Mouse (Mus musculus) liver, embryonic 16.5 days (tissue): ENCODE data around the gene Syt3. TPM values are rescaled to one million over a fixed set of nuclear protein-coding genes. Genes with fewer than 3 reads are reported as not detected.

Source experiments
- ATAC-seq: fragments of 200-750 bp; cut with Nextera tagmentation; 2 replicates; pipeline ENCODE4 v1.8.0; 2017; ENCODE audit warnings: low read depth, mild to moderate bottlenecking, moderate number of reproducible peaks, moderate library complexity
- H3K27ac ChIP-seq: fragments of 300-500 bp; sonication (generic); 2 replicates; pipeline ENCODE4 v1.5.1; 2014; ENCODE audit warnings: mild to moderate bottlenecking, low read length
- H3K27me3 ChIP-seq: fragments of 300-500 bp; sonication (generic); 2 replicates; pipeline ENCODE4 v1.6.1; 2014; ENCODE audit warnings: low read depth, low read length, mixed read lengths; ENCODE audit not compliant: control insufficient read depth, insufficient read depth
- H3K36me3 ChIP-seq: fragments of 300-500 bp; sonication (generic); 2 replicates; pipeline ENCODE4 v1.6.1; 2014; ENCODE audit warnings: mild to moderate bottlenecking; ENCODE audit not compliant: control insufficient read depth, insufficient read depth
- H3K4me1 ChIP-seq: fragments of 300-500 bp; sonication (generic); 2 replicates; pipeline ENCODE4 v1.6.1; 2014; ENCODE audit warnings: low read depth, low read length, mixed read lengths; ENCODE audit not compliant: control insufficient read depth
- H3K4me2 ChIP-seq: fragments of 300-500 bp; sonication (generic); 2 replicates; pipeline ENCODE4 v1.6.1; 2014; ENCODE audit warnings: low read depth, low read length, mixed read lengths
- H3K4me3 ChIP-seq: fragments of 300-500 bp; sonication (generic); 2 replicates; pipeline ENCODE4 v1.5.1; 2014; ENCODE audit warnings: low read depth, mild to moderate bottlenecking, low read length
- H3K9ac ChIP-seq: fragments of 300-500 bp; sonication (generic); 2 replicates; pipeline ENCODE4 v1.6.1; 2014; ENCODE audit warnings: low read depth, low read length
- H3K9me3 ChIP-seq: fragments of 300-500 bp; sonication (generic); replicated peaks from 2 replicates; pipeline ENCODE4 v1.6.1; 2016; ENCODE audit warnings: low read length; ENCODE audit not compliant: control insufficient read depth
- WGBS: fragments of 180-500 bp; shearing (Covaris S2); extraction: QIAGEN DNeasy Blood & Tissue Kit; methylation state at CpG from one replicate; pipeline ENCODE4 v1.1.7; 2014; ENCODE audit not compliant: insufficient replicate concordance; 5-methylcytosine and 5-hydroxymethylcytosine counted together
- polyA plus RNA-seq: library from polyadenylated mRNA; unstranded; fragments of >200 nt; fragmentation: Nextera tagmentation; extraction: Ambion mirVana; gene quantifications from 2 replicates; pipeline ENCODE4 v1.2.1, GENCODE M21; 2015

Gene Syt3
- polyA plus RNA-seq, 1 experiment from 2014 or later = not detected

DNA sequence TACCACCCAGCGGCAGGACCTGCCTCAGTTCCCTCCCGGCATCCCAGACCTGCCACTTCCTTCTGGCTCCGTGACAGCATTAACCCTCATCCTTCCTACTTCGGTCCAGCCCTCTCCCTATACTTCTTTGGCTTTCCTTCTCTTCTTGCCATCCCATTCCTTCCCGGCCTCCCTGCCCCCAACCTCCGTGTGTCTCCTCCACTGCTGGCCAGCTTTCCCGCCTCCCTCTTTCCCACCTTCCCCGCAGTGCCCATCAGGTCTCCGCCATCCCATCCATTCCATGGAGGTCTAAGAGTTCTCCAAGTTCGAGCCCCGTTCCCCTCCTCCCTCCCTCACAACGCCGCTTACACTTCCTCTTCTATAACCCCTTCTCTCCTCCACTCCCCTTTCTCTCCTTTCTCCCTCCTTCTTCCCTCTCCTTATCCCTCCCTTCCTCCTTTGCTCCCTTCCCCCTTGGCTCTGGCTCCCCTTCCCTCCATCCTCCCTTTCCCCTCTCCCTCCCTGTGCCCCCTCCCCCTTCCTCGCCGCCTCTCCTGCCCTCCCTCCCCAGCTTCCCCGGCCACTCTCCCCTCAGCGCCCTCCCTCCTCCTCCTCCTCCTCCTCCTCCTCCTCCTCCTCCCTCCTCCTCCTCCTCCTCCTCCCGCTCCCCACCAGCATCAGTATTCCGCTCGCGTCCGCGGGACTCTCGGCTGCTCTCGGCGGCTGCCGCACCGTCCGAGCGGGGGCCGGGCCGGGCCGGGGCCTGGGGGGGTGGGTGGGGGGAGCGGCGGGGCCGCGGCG is 44.5 kb downstream of the Syt3 start:
- Histone ChIP-seq H3K9ac (no peak overlapping the region), H3K27me3 (peaks cover 60% of the 10 kb centered on the region), H3K36me3 (no peaks in the 10 kb centered on the region), H3K9me3 (no peaks in the 10 kb centered on the region), H3K4me1 (peaks cover 2% of the 10 kb centered on the region), H3K27ac (no peak overlapping the region), H3K4me3 (no peak overlapping the region), H3K4me2 (no peak overlapping the region)
- WGBS = 4% methylated on average over 16 of the region's 38 CpGs
- no peak for ATAC-seq

GRCm38 (mm10) chr7:44428968-44429521 is 45.1 kb downstream of the Syt3 start, which contains the start of gene Lrrc4b:
Gene Lrrc4b, plus strand, starts transcription at chr7:44429018.
- H3K4me2 ChIP-seq = no peak within 1 kb of the TSS
- H3K9ac ChIP-seq = no peak within 1 kb of the TSS
- peaks cover 60% of the 10 kb centered on the region for H3K27me3 ChIP-seq
- H3K4me3 ChIP-seq = no peak within 1 kb of the TSS
- WGBS = under 1% methylated on average over 39 of the region's 69 CpGs
- H3K4me1 ChIP-seq = peaks cover 8% of the 10 kb centered on the region
- no peaks in the 10 kb centered on the region for H3K36me3 ChIP-seq
- no peaks in the 10 kb centered on the region for H3K9me3 ChIP-seq
- ATAC-seq = no peak
- H3K27ac ChIP-seq = no peak within 1 kb of the TSS

- Histone ChIP-seq H3K9me3 (no peaks in the 10 kb centered on the region), H3K27me3 (peaks cover 61% of the 10 kb centered on the region), H3K27ac (no peak overlapping the region), H3K4me1 (peaks cover 8% of the 10 kb centered on the region), H3K4me2 (no peak overlapping the region), H3K4me3 (no peak overlapping the region), H3K9ac (no peak overlapping the region), H3K36me3 (no peaks in the 10 kb centered on the region)
- no peak for ATAC-seq
- WGBS = 6% methylated on average over 31 of the region's 32 CpGs
These were observed 45.9 kb downstream of the Syt3 start for GRCm38 (mm10) chr7:44429534-44430488.

DNA sequence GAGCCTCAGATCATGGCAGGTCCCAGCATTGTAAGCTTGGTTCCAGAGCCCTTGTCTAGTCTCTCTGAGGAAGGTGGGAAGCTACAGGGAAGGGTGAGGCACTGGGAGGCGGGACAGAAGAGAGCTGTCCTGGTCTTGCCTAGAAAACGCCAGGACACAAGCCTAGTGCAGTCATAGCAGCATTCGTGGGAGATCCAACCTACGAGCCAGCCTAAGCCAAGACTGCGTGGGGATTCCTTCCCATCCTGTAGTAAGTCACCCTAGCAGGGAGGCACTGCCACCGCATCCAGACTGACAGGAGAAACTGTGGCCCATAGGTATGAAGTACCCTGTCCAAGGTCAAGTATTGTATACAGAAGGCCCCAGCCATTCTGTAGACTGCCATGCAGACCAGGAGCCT is 48.6 kb downstream of the Syt3 start:
- H3K4me1 ChIP-seq = peaks cover 13% of the 10 kb centered on the region
- no peaks in the 10 kb centered on the region for H3K9me3 ChIP-seq
- ATAC-seq = no peak
- H3K36me3 ChIP-seq = no peaks in the 10 kb centered on the region
- H3K27me3 ChIP-seq = peaks cover 54% of the 10 kb centered on the region
- no peak overlapping the region for H3K27ac ChIP-seq
- no peak overlapping the region for H3K9ac ChIP-seq
- H3K4me2 ChIP-seq = no peak overlapping the region
- no peak overlapping the region for H3K4me3 ChIP-seq
- WGBS = 61% methylated on average over 6 of the region's 6 CpGs

- H3K9ac ChIP-seq = no peak overlapping the region
- H3K4me3 ChIP-seq = no peak overlapping the region
- 2% methylated on average over 7 of the region's 7 CpGs for WGBS
- peaks cover 13% of the 10 kb centered on the region for H3K4me1 ChIP-seq
- no peak overlapping the region for H3K4me2 ChIP-seq
- no peak overlapping the region for H3K27ac ChIP-seq
- ATAC-seq = peak; percentile 63
- H3K27me3 ChIP-seq = peaks cover 45% of the 10 kb centered on the region
- no peaks in the 10 kb centered on the region for H3K9me3 ChIP-seq
- no peaks in the 10 kb centered on the region for H3K36me3 ChIP-seq
These were observed 49.5 kb downstream of the Syt3 start for GRCm38 (mm10) chr7:44433371-44433770.

DNA sequence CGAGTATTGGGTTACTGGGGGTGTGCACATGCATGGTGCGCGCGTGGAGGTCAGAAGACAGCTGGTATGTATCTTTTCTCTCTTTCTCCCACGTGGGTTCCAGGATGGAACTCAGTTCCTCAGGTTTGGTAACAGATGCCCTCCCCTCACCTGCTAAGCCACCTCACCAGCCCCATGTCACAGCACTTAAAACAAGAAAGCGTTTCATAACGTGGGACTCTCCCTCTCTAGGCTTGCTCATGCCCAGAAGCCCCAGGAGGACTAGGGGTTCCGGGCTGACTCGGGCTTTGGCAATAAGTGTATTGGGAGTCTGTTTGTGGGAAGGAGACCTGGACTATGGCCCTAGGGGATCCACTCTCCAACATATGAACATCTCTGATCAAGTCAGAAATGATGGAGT is 50.2 kb downstream of the Syt3 start:
- no peak overlapping the region for H3K9ac ChIP-seq
- H3K4me2 ChIP-seq = no peak overlapping the region
- peaks cover 38% of the 10 kb centered on the region for H3K27me3 ChIP-seq
- H3K4me3 ChIP-seq = no peak overlapping the region
- WGBS = 63% methylated on average over 9 of the region's 9 CpGs
- H3K27ac ChIP-seq = no peak overlapping the region
- no peak for ATAC-seq
- H3K9me3 ChIP-seq = no peaks in the 10 kb centered on the region
- H3K4me1 ChIP-seq = peaks cover 13% of the 10 kb centered on the region
- no peaks in the 10 kb centered on the region for H3K36me3 ChIP-seq

- H3K4me2 ChIP-seq = no peak overlapping the region
- H3K27ac ChIP-seq = no peak overlapping the region
- no peak overlapping the region for H3K9ac ChIP-seq
- H3K9me3 ChIP-seq = no peaks in the 10 kb centered on the region
- H3K4me1 ChIP-seq = peaks cover 13% of the 10 kb centered on the region
- H3K27me3 ChIP-seq = peaks cover 38% of the 10 kb centered on the region
- no peak for ATAC-seq
- H3K4me3 ChIP-seq = no peak overlapping the region
- 51% methylated on average over 5 of the region's 5 CpGs for WGBS
- no peaks in the 10 kb centered on the region for H3K36me3 ChIP-seq
These were observed 51.9 kb downstream of the Syt3 start for GRCm38 (mm10) chr7:44435796-44436195.

- Histone ChIP-seq H3K27me3 (peaks cover 38% of the 10 kb centered on the region), H3K4me3 (no peak overlapping the region), H3K4me1 (peaks cover 13% of the 10 kb centered on the region), H3K9ac (no peak overlapping the region), H3K27ac (no peak overlapping the region), H3K9me3 (no peaks in the 10 kb centered on the region), H3K4me2 (no peak overlapping the region), H3K36me3 (no peaks in the 10 kb centered on the region)
- no peak for ATAC-seq
- 13% methylated on average over 1 of the region's 1 CpGs for WGBS
These were observed 52.4 kb downstream of the Syt3 start for GRCm38 (mm10) chr7:44436267-44436666.
